Mouse (Mus musculus): ENCODE data around the gene Wnt4. TPM values are rescaled to one million over a fixed set of nuclear protein-coding genes. Genes with fewer than 3 reads are reported as not detected.
A peak's percentile ranks its signal among the peaks of the same experiment; 100 is the strongest.

The Wnt4 gene
- total RNA-seq, 2 experiments from 2014 or later, result 13.1 to 14.0 TPM

- DNase-seq (ENCODE audit: low spot score in 2 of 2), result no peak
- intact Hi-C loops (cut with DNase I), result no loop called here
Measured at GRCm38 (mm10) chr4:137301635-137302034, 24.3 kb downstream of the Wnt4 start.

GRCm38 (mm10) chr4:137304106-137304505, 26.8 kb downstream of the Wnt4 start:
- intact Hi-C loops (cut with DNase I), result no loop called here
- no peak for DNase-seq (ENCODE audit: low spot score in 2 of 2)

DNA sequence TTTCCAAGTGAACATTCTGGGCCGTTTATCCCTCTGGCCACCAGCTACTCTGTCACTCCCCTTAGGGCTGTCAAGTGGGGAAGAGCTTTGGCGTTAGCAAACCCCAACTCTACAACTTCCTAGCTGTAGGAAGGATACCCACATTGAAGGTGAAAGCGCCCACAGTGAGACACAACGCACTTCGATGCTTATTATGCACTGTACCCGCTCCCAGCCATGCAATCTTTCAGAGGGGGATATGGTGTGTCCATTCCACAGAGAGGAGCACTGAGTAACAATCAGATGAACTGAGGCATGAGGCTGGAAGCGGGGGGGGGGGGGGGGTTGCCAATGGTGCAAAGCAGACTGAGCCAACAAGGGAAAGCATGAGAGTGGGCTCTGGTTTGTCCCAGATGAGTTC, 27.8 kb downstream of the Wnt4 start:
- intact Hi-C loops (cut with DNase I), result no loop called here
- peak in 1 of 2 experiments; percentile 2 for DNase-seq (ENCODE audit: low spot score in 2 of 2)

- DNase-seq (ENCODE audit: low spot score in 2 of 2), result peak in 1 of 2 experiments; percentile 5
- intact Hi-C loops (cut with DNase I), result no loop called here
Measured at GRCm38 (mm10) chr4:137305831-137306576, 28.7 kb downstream of the Wnt4 start.

- intact Hi-C loops (cut with DNase I), result no loop called here
- DNase-seq (ENCODE audit: low spot score in 2 of 2), result no peak
Measured at GRCm38 (mm10) chr4:137306577-137306888, 29.2 kb downstream of the Wnt4 start.

DNA sequence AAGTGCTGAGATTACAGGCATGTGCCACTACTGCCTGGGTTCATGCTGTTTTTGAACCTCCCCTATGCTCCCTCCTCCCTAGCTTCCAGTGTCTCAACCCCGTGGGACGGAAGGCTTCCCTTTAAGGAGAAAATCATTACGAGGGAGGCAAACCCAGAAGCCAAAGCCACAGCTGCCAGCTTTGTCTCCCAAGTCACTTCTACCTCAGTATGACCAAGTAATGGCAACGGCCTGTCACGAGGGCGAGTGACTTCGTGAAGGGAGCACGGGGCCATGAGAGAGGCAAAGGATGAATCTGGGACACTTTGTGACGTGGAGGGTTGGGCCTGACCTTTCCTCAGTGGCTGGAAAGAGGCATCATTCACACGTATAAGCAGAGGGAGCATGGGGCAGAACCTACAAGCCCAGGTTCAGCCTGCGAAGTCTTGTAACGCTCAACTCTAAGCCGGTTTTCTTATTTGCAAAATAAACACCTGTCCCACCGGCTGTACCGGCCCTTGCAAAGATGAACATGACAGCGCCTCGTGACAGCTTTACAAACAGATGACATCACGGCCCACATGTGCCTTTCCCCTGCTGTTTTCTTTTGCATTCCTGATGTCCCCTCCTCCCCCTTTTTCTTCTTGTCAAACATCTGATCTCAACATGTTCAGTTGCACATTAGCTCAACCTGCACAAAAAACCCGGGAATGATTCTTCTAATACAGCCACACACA, 29.9 kb downstream of the Wnt4 start:
- intact Hi-C loops (cut with DNase I), result no loop called here
- DNase-seq (ENCODE audit: low spot score in 2 of 2), result peak in 1 of 2 experiments; percentile 2

DNA sequence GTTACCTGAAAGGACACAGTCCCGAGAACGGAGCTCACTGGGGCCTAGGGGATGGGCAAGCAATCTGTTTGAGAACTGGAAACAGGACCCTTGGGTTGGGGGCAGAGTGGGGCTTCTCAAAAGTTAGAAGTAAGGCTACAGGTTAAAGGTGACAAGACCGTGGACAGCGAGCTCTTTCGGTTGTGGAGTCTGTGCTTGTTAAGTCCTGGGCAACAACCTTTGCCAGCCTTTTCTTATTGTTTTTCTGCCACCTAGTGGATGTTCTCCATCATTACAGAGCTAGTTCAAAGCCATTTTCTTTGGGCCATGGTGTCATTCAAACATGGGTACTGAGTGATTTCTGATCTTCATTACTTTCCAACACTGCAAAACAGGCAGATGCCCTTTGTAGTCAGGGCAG, 31.1 kb downstream of the Wnt4 start:
- DNase-seq (ENCODE audit: low spot score in 2 of 2), result peak in 1 of 2 experiments; percentile 10

DNA sequence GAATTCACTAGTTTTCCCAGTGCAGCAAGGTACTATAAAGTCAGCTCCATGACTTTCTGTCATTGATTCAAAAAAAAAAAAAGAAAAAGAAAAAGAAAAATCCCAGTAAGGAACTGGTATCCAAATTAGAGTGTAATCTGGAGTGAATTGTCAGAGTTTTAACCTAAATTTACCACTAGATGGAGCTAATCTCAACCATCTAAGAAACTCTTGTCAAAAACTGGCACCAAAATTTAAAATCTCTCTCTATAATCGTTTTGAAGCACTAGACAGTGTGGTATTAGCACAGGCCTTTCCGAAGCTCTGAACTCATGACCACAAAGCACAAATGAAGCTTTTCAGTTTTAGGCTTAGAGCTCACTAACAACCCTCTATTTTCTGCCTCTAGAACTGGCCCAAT, 36.2 kb downstream of the Wnt4 start:
- DNase-seq (ENCODE audit: low spot score in 2 of 2), result no peak
- intact Hi-C loops (cut with DNase I), result no loop called here

More for the DNA sequence above, 31.1 kb downstream of the Wnt4 start:
- intact Hi-C loops (cut with DNase I), result loop anchor here (1.0 kb wide), 1 partner anchor 232 kb away; no protein-coding TSS in a partner anchor

DNA sequence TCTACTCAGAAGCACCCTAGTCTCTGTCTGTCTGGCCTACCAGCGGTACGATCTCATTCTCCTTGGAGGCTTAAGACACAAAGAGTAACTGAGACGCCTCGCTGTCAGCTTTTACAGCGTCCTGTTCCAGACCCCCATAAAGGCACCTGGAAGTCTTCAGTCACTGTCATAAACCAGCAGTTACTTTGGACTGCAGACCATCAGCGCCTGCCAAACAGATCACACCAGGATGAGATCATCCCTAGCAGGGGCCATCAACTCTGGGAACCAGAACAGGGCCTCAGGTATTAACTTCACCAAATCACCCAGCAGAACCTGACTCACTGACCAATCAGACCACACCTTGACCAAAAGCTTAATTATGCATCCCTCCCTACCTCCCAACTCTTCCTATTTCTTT, 37.3 kb downstream of the Wnt4 start:
- no peak for DNase-seq (ENCODE audit: low spot score in 2 of 2)
- intact Hi-C loops (cut with DNase I), result no loop called here

- intact Hi-C loops (cut with DNase I), result no loop called here
- no peak for DNase-seq (ENCODE audit: low spot score in 2 of 2)
Measured at GRCm38 (mm10) chr4:137315061-137315460, 37.8 kb downstream of the Wnt4 start.

GRCm38 (mm10) chr4:137316027-137316770, 38.9 kb downstream of the Wnt4 start:
- no peak for DNase-seq (ENCODE audit: low spot score in 2 of 2)
- intact Hi-C loops (cut with DNase I), result no loop called here

- no peak for DNase-seq (ENCODE audit: low spot score in 2 of 2)
- intact Hi-C loops (cut with DNase I), result no loop called here
Measured at GRCm38 (mm10) chr4:137324926-137325325, 47.6 kb downstream of the Wnt4 start.

- no peak for DNase-seq (ENCODE audit: low spot score in 2 of 2)
- intact Hi-C loops (cut with DNase I), result no loop called here
Measured at GRCm38 (mm10) chr4:137326494-137326893, 49.2 kb downstream of the Wnt4 start.

DNA sequence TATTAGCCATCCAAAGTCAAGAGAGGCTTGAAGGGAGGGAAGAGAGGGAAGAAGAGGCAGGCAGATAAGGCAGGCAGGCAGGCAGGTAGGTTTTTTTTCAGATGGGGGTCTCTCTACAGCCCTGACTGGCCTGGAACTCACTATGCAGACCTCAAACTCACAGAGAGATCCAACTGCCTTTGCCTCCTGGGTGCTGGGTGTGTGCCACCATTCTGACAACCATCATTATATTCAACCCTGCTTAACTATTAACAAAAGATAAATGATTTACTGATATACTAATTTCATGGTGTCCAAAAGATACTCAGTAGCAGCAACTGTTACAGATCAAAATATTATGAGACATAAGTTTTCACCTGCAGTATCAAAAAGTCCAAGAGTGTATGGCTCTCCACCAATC, 54.8 kb downstream of the Wnt4 start:
- intact Hi-C loops (cut with DNase I), result no loop called here
- DNase-seq (ENCODE audit: low spot score in 2 of 2), result no peak

GRCm38 (mm10) chr4:137336468-137336867, 59.2 kb downstream of the Wnt4 start:
- DNase-seq (ENCODE audit: low spot score in 2 of 2), result no peak
- intact Hi-C loops (cut with DNase I), result no loop called here

- intact Hi-C loops (cut with DNase I), result no loop called here
- DNase-seq (ENCODE audit: low spot score in 2 of 2), result no peak
Measured at GRCm38 (mm10) chr4:137339415-137339814, 62.1 kb downstream of the Wnt4 start.

DNA sequence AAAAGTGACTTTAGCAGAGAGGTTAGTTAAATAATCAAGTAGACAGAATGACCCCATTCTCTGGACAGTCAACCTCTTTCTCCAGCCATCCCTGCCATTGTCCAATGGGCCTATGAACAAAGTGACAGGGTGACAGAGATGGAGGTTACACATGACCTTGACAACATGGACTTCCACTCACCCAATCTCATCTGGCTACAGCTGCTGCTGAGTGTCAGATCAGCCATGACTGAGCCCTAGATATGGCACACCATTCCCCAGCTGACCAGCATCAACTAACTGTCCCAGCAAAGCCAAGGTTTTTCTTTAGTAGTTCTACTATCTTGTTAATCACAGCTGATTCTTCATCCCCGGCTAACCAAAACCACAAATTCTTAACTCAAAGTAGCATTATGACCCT, 65.5 kb downstream of the Wnt4 start:
- no peak for DNase-seq (ENCODE audit: low spot score in 2 of 2)
- intact Hi-C loops (cut with DNase I), result no loop called here

- no peak for DNase-seq (ENCODE audit: low spot score in 2 of 2)
- intact Hi-C loops (cut with DNase I), result no loop called here
Measured at GRCm38 (mm10) chr4:137345112-137345511, 67.8 kb downstream of the Wnt4 start.

DNA sequence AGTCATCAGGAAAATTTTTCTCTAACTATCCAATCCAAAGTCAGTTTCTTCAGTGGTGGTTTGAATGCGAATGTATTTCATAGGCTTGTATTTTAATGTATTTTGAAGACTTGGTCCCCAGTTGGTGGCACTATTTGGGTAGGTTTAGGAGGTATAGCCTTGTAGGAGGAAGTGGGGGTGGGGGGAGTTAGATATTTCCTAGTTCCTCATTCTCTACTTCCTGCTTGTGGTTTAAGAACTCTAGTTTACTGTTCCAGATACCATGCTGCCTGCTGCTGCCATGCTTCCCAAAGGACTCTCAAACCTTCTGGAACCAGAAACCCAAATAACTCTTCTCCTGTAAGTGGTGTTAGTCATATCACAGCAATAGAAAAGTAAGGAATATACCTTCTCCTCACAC, 68.5 kb downstream of the Wnt4 start:
- intact Hi-C loops (cut with DNase I), result no loop called here
- DNase-seq (ENCODE audit: low spot score in 2 of 2), result no peak
